Mouse (Mus musculus): Measurements from ENCODE around the gene Anapc7. TPM values are rescaled to one million over a fixed set of nuclear protein-coding genes. Genes with fewer than 3 reads are reported as not detected.

The Anapc7 gene
- polyA plus RNA-seq, 2 experiments: 9.0 to 13.2 TPM

- no peak overlapping the region for H3K4me2 ChIP-seq (ENCODE audit: low read depth)
- ATAC-seq (ENCODE audit: insufficient read depth): no peak
- H3K4me3 ChIP-seq (ENCODE audit: insufficient read depth in 1 of 2, low read depth in 2 of 2, low read length in 2 of 2): no peak overlapping the region
- no peaks in the 10 kb centered on the region for H3K9me3 ChIP-seq (ENCODE audit: control insufficient read depth, low read length)
- no peaks in the 10 kb centered on the region for H3K27me3 ChIP-seq (ENCODE audit: control insufficient read depth, insufficient read depth, low read length)
- no peak for TF ChIP-seq EP300 (IDR thresholded peaks at IDR 0.05; ENCODE audit: low read depth)
- no peak for TF ChIP-seq CTCF (IDR thresholded peaks at IDR 0.05; ENCODE audit: low read depth)
- H3K9ac ChIP-seq (replicated peaks): no peak overlapping the region
- no peak overlapping the region for H3K27ac ChIP-seq
- H3K4me1 ChIP-seq (replicated peaks; ENCODE audit: control insufficient read depth in 2 of 2, insufficient read depth in 2 of 2, low read length in 1 of 2): no peaks in the 10 kb centered on the region
- 89% methylated on average over 12 of the region's 12 CpGs for WGBS (ENCODE audit: insufficient replicate concordance)
- DNase-seq (ENCODE audit: low read depth in 3 of 3, low spot score in 3 of 3): no peak
- H3K36me3 ChIP-seq (replicated peaks; ENCODE audit: control insufficient read depth, insufficient read depth, low read depth): peaks cover 66% of the 10 kb centered on the region
Measured at GRCm38 (mm10) chr5:122440095-122440630, 18.7 kb downstream of the Anapc7 start.

DNA sequence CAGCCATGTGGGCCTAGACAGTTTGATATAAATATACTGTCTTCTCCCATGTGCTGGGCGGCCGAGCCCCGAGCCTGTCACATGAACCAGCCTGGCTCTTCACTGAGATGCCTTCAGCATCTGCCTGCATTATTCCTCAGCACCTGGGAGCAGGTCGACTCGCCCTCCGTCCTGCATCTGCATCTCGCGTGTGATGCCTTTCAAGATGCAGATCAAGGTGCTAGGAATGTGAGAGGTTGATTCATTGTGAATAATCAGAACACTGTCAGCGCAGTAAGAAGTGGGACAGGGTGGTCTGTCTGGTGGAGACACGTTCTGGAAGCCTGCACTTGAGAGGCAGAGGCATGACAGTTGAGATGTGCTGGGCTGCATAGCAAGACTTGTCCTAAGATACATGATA lies 23.0 kb downstream of the Anapc7 start:
- Histone ChIP-seq H3K36me3 (replicated peaks; ENCODE audit: control insufficient read depth, insufficient read depth, low read depth) (peaks cover 33% of the 10 kb centered on the region), H3K27ac (no peak overlapping the region), H3K9me3 (ENCODE audit: control insufficient read depth, low read length) (no peaks in the 10 kb centered on the region), H3K4me2 (ENCODE audit: low read depth) (no peak overlapping the region), H3K4me3 (ENCODE audit: insufficient read depth in 1 of 2, low read depth in 2 of 2, low read length in 2 of 2) (no peak overlapping the region), H3K4me1 (replicated peaks; ENCODE audit: control insufficient read depth in 2 of 2, insufficient read depth in 2 of 2, low read length in 1 of 2) (no peaks in the 10 kb centered on the region), H3K9ac (replicated peaks) (no peak overlapping the region), H3K27me3 (ENCODE audit: control insufficient read depth, insufficient read depth, low read length) (no peaks in the 10 kb centered on the region)
- ATAC-seq (ENCODE audit: insufficient read depth): no peak
- TF ChIP-seq EP300 (IDR thresholded peaks at IDR 0.05; ENCODE audit: low read depth): no peak
- TF ChIP-seq CTCF (IDR thresholded peaks at IDR 0.05; ENCODE audit: low read depth): no peak
- no peak for DNase-seq (ENCODE audit: low read depth in 3 of 3, low spot score in 3 of 3)
- WGBS (ENCODE audit: insufficient replicate concordance): 89% methylated on average over 10 of the region's 10 CpGs

- no peak overlapping the region for H3K9ac ChIP-seq (replicated peaks)
- no peak overlapping the region for H3K4me3 ChIP-seq (ENCODE audit: insufficient read depth in 1 of 2, low read depth in 2 of 2, low read length in 2 of 2)
- H3K9me3 ChIP-seq (ENCODE audit: control insufficient read depth, low read length): no peaks in the 10 kb centered on the region
- no peak for TF ChIP-seq CTCF (IDR thresholded peaks at IDR 0.05; ENCODE audit: low read depth)
- no peak for TF ChIP-seq EP300 (IDR thresholded peaks at IDR 0.05; ENCODE audit: low read depth)
- no peak overlapping the region for H3K27ac ChIP-seq
- H3K4me1 ChIP-seq (replicated peaks; ENCODE audit: control insufficient read depth in 2 of 2, insufficient read depth in 2 of 2, low read length in 1 of 2): no peaks in the 10 kb centered on the region
- H3K4me2 ChIP-seq (ENCODE audit: low read depth): no peak overlapping the region
- DNase-seq (ENCODE audit: low read depth in 3 of 3, low spot score in 3 of 3): no peak
- peaks cover 29% of the 10 kb centered on the region for H3K36me3 ChIP-seq (replicated peaks; ENCODE audit: control insufficient read depth, insufficient read depth, low read depth)
- ATAC-seq (ENCODE audit: insufficient read depth): no peak
- 77% methylated on average over 11 of the region's 11 CpGs for WGBS (ENCODE audit: insufficient replicate concordance)
- no peaks in the 10 kb centered on the region for H3K27me3 ChIP-seq (ENCODE audit: control insufficient read depth, insufficient read depth, low read length)
Measured at GRCm38 (mm10) chr5:122445051-122445610, 23.6 kb downstream of the Anapc7 start.

- TF ChIP-seq EP300 (IDR thresholded peaks at IDR 0.05; ENCODE audit: low read depth) (no peak), CTCF (IDR thresholded peaks at IDR 0.05; ENCODE audit: low read depth) (no peak)
- no peak overlapping the region for H3K4me3 ChIP-seq (ENCODE audit: insufficient read depth in 1 of 2, low read depth in 2 of 2, low read length in 2 of 2)
- 89% methylated on average over 8 of the region's 8 CpGs for WGBS (ENCODE audit: insufficient replicate concordance)
- no peaks in the 10 kb centered on the region for H3K4me1 ChIP-seq (replicated peaks; ENCODE audit: control insufficient read depth in 2 of 2, insufficient read depth in 2 of 2, low read length in 1 of 2)
- H3K27me3 ChIP-seq (ENCODE audit: control insufficient read depth, insufficient read depth, low read length): no peaks in the 10 kb centered on the region
- no peaks in the 10 kb centered on the region for H3K9me3 ChIP-seq (ENCODE audit: control insufficient read depth, low read length)
- DNase-seq (ENCODE audit: low read depth in 3 of 3, low spot score in 3 of 3) (no peak), ATAC-seq (ENCODE audit: insufficient read depth) (no peak)
- H3K4me2 ChIP-seq (ENCODE audit: low read depth): no peak overlapping the region
- no peak overlapping the region for H3K9ac ChIP-seq (replicated peaks)
- H3K36me3 ChIP-seq (replicated peaks; ENCODE audit: control insufficient read depth, insufficient read depth, low read depth): peaks cover 8% of the 10 kb centered on the region
- no peak overlapping the region for H3K27ac ChIP-seq
Measured at GRCm38 (mm10) chr5:122447857-122448256, 26.4 kb downstream of the Anapc7 start.

DNA sequence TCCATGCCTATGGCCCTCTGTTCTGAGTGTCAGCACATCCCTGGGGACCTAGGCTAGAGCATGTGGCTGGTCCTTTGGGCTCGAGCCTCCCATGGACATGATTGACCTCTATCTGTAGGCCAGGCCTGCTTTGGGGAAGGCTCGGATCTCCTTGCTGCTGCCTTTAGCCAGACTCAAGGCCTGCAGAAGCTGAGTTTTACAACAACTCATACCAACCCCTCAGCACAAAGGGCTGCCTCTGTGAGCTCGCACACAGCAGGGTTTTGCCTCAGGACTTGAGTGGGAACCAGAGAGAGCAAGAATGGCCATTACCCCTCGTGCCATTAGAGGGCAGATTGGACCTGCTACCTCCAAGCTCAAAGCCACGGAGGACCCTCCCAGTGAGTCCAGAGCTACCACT lies 27.4 kb downstream of the Anapc7 start:
- no peak for ATAC-seq (ENCODE audit: insufficient read depth)
- Histone ChIP-seq H3K4me3 (ENCODE audit: insufficient read depth in 1 of 2, low read depth in 2 of 2, low read length in 2 of 2) (no peak overlapping the region), H3K36me3 (replicated peaks; ENCODE audit: control insufficient read depth, insufficient read depth, low read depth) (peaks cover 9% of the 10 kb centered on the region), H3K9ac (replicated peaks) (no peak overlapping the region), H3K4me1 (replicated peaks; ENCODE audit: control insufficient read depth in 2 of 2, insufficient read depth in 2 of 2, low read length in 1 of 2) (no peaks in the 10 kb centered on the region), H3K27ac (no peak overlapping the region), H3K9me3 (ENCODE audit: control insufficient read depth, low read length) (no peaks in the 10 kb centered on the region), H3K27me3 (ENCODE audit: control insufficient read depth, insufficient read depth, low read length) (no peaks in the 10 kb centered on the region), H3K4me2 (ENCODE audit: low read depth) (no peak overlapping the region)
- TF ChIP-seq EP300 (IDR thresholded peaks at IDR 0.05; ENCODE audit: low read depth): no peak
- TF ChIP-seq CTCF (IDR thresholded peaks at IDR 0.05; ENCODE audit: low read depth): no peak
- no peak for DNase-seq (ENCODE audit: low read depth in 3 of 3, low spot score in 3 of 3)
- 58% methylated on average over 5 of the region's 5 CpGs for WGBS (ENCODE audit: insufficient replicate concordance)
